Mouse (Mus musculus) stomach, postnatal 0 days (tissue): ENCODE measurements around the gene Ptma. TPM values are rescaled to one million over a fixed set of nuclear protein-coding genes. Genes with fewer than 3 reads are reported as not detected.

Experiments used
- ATAC-seq: fragments of 200-750 bp; cut with Nextera tagmentation; 2 replicates; pipeline ENCODE4 v1.8.0; 2017; ENCODE audit not compliant: low FRiP score, low TSS enrichment
- DNase-seq: peaks from one replicate; pipeline ENCODE4 v3.0.0-alpha.2; 2016; ENCODE audit warnings: low spot score
- H3K27ac ChIP-seq: fragments of 300-500 bp; sonication (generic); replicated peaks from 2 replicates; pipeline ENCODE4 v1.5.1; 2014; ENCODE audit warnings: mild to moderate bottlenecking, control low read depth
- H3K27me3 ChIP-seq: fragments of 300-500 bp; sonication (generic); 2 replicates; pipeline ENCODE4 v1.6.1; 2014; ENCODE audit warnings: low read length; ENCODE audit not compliant: control insufficient read depth, insufficient read depth
- H3K36me3 ChIP-seq: fragments of 300-500 bp; sonication (generic); 2 replicates; pipeline ENCODE4 v1.6.1; 2014; ENCODE audit warnings: low read length, mixed read lengths; ENCODE audit not compliant: control insufficient read depth, insufficient read depth
- H3K4me1 ChIP-seq: fragments of 300-500 bp; sonication (generic); replicated peaks from 2 replicates; pipeline ENCODE4 v1.6.1; 2014; ENCODE audit warnings: antibody characterized with exemption; ENCODE audit not compliant: control insufficient read depth, insufficient read depth
- H3K4me2 ChIP-seq: fragments of 300-500 bp; sonication (generic); replicated peaks from 2 replicates; pipeline ENCODE4 v1.6.1; 2014; ENCODE audit warnings: low read depth, mild to moderate bottlenecking, control low read depth, moderate library complexity
- H3K4me3 ChIP-seq: fragments of 300-500 bp; sonication (generic); 2 replicates; pipeline ENCODE4 v1.5.1; 2014; ENCODE audit warnings: low read depth, low read length, control low read depth
- H3K9ac ChIP-seq: fragments of 300-500 bp; sonication (generic); 2 replicates; pipeline ENCODE4 v1.6.1; 2014; ENCODE audit warnings: mild to moderate bottlenecking, low read length, control low read depth, mixed read lengths
- H3K9me3 ChIP-seq: fragments of 300-500 bp; sonication (generic); 2 replicates; pipeline ENCODE4 v1.6.1; 2016; ENCODE audit warnings: low read length; ENCODE audit not compliant: control insufficient read depth
- CTCF ChIP-seq: IDR thresholded peaks from 2 replicates; pipeline ENCODE4 v1.5.1; 2016; ENCODE audit warnings: antibody characterized with exemption, low read depth, mild to moderate bottlenecking, moderate library complexity
- EP300 ChIP-seq: optimal IDR thresholded peaks from 2 replicates; pipeline ENCODE3; 2016; ENCODE audit warnings: antibody characterized with exemption
- WGBS: fragments of 180-500 bp; shearing (Covaris S2); extraction: QIAGEN DNeasy Blood & Tissue Kit; methylation state at CpG from one replicate; pipeline ENCODE4 v1.1.7; 2014; 5-methylcytosine and 5-hydroxymethylcytosine counted together
- polyA plus RNA-seq: library from polyadenylated mRNA; unstranded; fragments of >200 nt; fragmentation: Nextera tagmentation; extraction: Ambion mirVana; gene quantifications from 2 replicates; pipeline ENCODE4 v1.2.1, GENCODE M21; 2015

Gene Ptma
- polyA plus RNA-seq, 1 experiment from 2014 or later, result 1,585 TPM

DNA sequence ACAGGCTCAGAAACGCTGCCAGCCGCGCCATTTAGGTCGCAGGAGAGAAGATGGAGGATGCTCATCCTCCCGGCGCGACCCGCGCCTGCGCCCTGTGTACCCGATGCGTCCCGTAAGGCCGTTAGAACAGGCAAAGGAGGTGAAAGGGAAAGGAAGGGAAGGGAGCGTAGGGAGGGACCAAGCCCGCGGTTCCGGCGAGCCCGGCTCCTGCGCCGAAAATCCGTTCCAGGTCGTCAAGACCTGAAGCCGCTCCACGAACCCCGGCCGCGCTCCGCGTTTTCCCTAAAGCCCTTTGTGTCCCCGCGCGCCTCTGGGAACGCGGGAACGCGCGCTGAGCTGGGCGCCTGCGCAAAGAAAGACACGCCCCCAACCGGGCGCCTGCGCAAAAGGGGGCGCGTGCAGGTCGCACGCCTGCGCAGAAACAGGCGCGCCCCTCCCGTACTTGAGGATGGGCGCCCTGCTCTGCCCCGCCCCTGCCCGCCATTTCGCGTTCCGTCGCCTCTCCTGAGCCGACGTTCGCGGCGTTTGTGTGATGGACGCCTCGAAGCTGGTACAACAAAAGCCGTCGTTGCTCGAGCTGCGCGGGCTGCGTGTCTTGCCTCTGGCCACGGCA is 39.1 kb upstream of the Ptma start:
- Histone ChIP-seq H3K27ac (peak overlapping the region; percentile 98), H3K9me3 (no peaks in the 10 kb centered on the region), H3K4me2 (peak overlapping the region; percentile 77), H3K4me3 (peak overlapping the region; percentile 66), H3K9ac (peak overlapping the region; percentile 90), H3K27me3 (no peaks in the 10 kb centered on the region), H3K4me1 (peaks cover 13% of the 10 kb centered on the region), H3K36me3 (no peaks in the 10 kb centered on the region)
- TF ChIP-seq EP300 (peak; percentile 95), CTCF (no peak)
- under 1% methylated on average over 72 of the region's 74 CpGs for WGBS
- peak; percentile 100 for DNase-seq
- peak; percentile 96 for ATAC-seq

- Histone ChIP-seq H3K27ac (peak overlapping the region; percentile 98), H3K4me3 (peak overlapping the region; percentile 66), H3K4me2 (peak overlapping the region; percentile 77), H3K9me3 (no peaks in the 10 kb centered on the region), H3K4me1 (peaks cover 14% of the 10 kb centered on the region), H3K36me3 (no peaks in the 10 kb centered on the region), H3K9ac (peak overlapping the region; percentile 90), H3K27me3 (no peaks in the 10 kb centered on the region)
- ATAC-seq (no peak; the same call in 1 of the 2 replicates), DNase-seq (no peak)
- WGBS, result 5% methylated on average over 20 of the region's 20 CpGs
- 0 out of 2 replicates have a peak, but pooled peaks have one; percentile 15 for TF ChIP-seq CTCF
- no peak for TF ChIP-seq EP300
These were observed 38.6 kb upstream of the Ptma start for GRCm38 (mm10) chr1:86487908-86488314.

DNA sequence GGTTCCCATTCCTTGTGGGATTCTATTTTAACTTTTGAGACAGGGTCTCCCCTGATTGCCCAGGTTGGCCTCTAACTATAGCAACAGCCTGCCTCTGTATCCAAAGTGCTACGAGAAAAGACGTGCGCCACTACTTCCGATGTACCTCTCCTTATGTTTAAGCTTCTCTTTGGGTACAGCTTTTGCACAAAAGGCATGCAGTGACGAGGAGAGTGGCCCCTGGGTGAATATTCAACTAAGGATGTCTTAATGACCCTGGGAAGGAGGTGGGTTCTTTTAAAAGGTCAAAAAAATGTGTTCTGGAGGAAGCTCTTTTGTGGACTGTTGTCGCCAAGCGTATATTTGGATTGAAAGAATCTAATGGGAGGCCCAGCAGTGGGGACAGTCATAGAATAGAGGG is 38.2 kb upstream of the Ptma start:
- H3K27ac ChIP-seq, result peak overlapping the region; percentile 98
- peak overlapping the region; percentile 77 for H3K4me2 ChIP-seq
- DNase-seq (no peak), ATAC-seq (no peak)
- H3K9ac ChIP-seq, result peak overlapping the region; percentile 90
- H3K9me3 ChIP-seq, result no peaks in the 10 kb centered on the region
- H3K36me3 ChIP-seq, result no peaks in the 10 kb centered on the region
- WGBS, result 35% methylated on average over 7 of the region's 7 CpGs
- peaks cover 14% of the 10 kb centered on the region for H3K4me1 ChIP-seq
- H3K4me3 ChIP-seq, result peak overlapping the region; percentile 66
- no peaks in the 10 kb centered on the region for H3K27me3 ChIP-seq
- TF ChIP-seq EP300, result no peak

GRCm38 (mm10) chr1:86488774-86489173 is 37.8 kb upstream of the Ptma start:
- Histone ChIP-seq H3K36me3 (no peaks in the 10 kb centered on the region), H3K27me3 (no peaks in the 10 kb centered on the region), H3K9me3 (no peaks in the 10 kb centered on the region), H3K4me2 (peak overlapping the region; percentile 77), H3K4me1 (peaks cover 14% of the 10 kb centered on the region), H3K4me3 (peak overlapping the region; percentile 66; the same call in 1 of the 2 replicates), H3K9ac (peak overlapping the region; percentile 90; the same call in 1 of the 2 replicates), H3K27ac (peak overlapping the region; percentile 98)
- DNase-seq, result no peak
- no peak for TF ChIP-seq CTCF
- no peak for TF ChIP-seq EP300
- WGBS, result 85% methylated on average over 4 of the region's 4 CpGs
- ATAC-seq, result no peak

DNA sequence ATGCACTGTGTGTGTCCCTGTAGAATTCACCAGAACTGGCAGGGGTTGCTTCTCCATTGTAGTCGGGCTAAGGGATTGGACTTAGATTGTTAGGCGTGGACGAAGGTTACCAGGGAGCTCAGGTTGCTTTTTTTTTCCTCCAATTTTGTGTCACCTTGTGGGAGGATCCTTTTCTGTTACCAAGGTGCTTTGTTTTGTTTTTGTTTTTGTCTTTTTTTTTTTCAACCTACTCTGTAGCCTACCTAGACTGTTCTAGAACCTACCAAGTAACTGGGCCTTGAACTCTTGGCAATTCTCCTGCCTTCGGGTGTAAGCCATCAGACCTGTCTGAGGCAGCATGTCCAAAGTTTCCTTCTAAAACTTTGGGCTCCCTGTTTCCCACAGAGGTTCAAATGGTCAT is 36.6 kb upstream of the Ptma start:
- TF ChIP-seq EP300 (no peak), CTCF (no peak)
- Histone ChIP-seq H3K9me3 (no peaks in the 10 kb centered on the region), H3K36me3 (no peaks in the 10 kb centered on the region), H3K9ac (no peak overlapping the region), H3K27ac (peak overlapping the region; percentile 95), H3K27me3 (no peaks in the 10 kb centered on the region), H3K4me2 (no peak overlapping the region), H3K4me1 (peaks cover 14% of the 10 kb centered on the region), H3K4me3 (no peak overlapping the region)
- ATAC-seq, result no peak
- 89% methylated on average over 4 of the region's 4 CpGs for WGBS
- no peak for DNase-seq

GRCm38 (mm10) chr1:86490697-86491096 is 35.8 kb upstream of the Ptma start:
- no peak overlapping the region for H3K9ac ChIP-seq
- no peaks in the 10 kb centered on the region for H3K27me3 ChIP-seq
- ATAC-seq (no peak), DNase-seq (no peak)
- no peak for TF ChIP-seq EP300
- TF ChIP-seq CTCF, result no peak
- peaks cover 14% of the 10 kb centered on the region for H3K4me1 ChIP-seq
- no peaks in the 10 kb centered on the region for H3K36me3 ChIP-seq
- no peaks in the 10 kb centered on the region for H3K9me3 ChIP-seq
- H3K27ac ChIP-seq, result peak overlapping the region; percentile 95
- no peak overlapping the region for H3K4me3 ChIP-seq
- WGBS, result 68% methylated on average over 3 of the region's 3 CpGs
- H3K4me2 ChIP-seq, result no peak overlapping the region
